Mouse (Mus musculus): Measurements from ENCODE around the gene Supt3.
A peak's percentile ranks its signal among the peaks of the same experiment; 100 is the strongest.

The Supt3 gene

GRCm38 (mm10) chr17:44776738-44777270 lies at the start of gene Supt3:
Supt3 (plus strand) TSS chr17:44777152.
- peak; percentile 98 to 99 for DNase-seq (ENCODE audit: inconsistent age in 2 of 2, low spot score in 1 of 2)

GRCm38 (mm10) chr17:44727675-44728074 lies 49.3 kb upstream of the Supt3 start:
- DNase-seq (ENCODE audit: inconsistent age in 2 of 2, low spot score in 1 of 2) = peak in 1 of 2 experiments; percentile 55

- DNase-seq (ENCODE audit: inconsistent age in 2 of 2, low spot score in 1 of 2) = no peak
These were observed 48.5 kb upstream of the Supt3 start for GRCm38 (mm10) chr17:44728464-44728863.

- peak; percentile 26 to 67 for DNase-seq (ENCODE audit: inconsistent age in 2 of 2, low spot score in 1 of 2)
These were observed 43.2 kb upstream of the Supt3 start for GRCm38 (mm10) chr17:44733544-44734310.

GRCm38 (mm10) chr17:44734501-44735222 lies 42.3 kb upstream of the Supt3 start:
- DNase-seq (ENCODE audit: inconsistent age in 2 of 2, low spot score in 1 of 2) = peak; percentile 78 to 90

- DNase-seq (ENCODE audit: inconsistent age in 2 of 2, low spot score in 1 of 2) = peak in 1 of 2 experiments; percentile 79
These were observed 41.5 kb upstream of the Supt3 start for GRCm38 (mm10) chr17:44735223-44735990.

- peak; percentile 81 to 94 for DNase-seq (ENCODE audit: inconsistent age in 2 of 2, low spot score in 1 of 2)
These were observed 40.9 kb upstream of the Supt3 start for GRCm38 (mm10) chr17:44735991-44736561.

- DNase-seq (ENCODE audit: inconsistent age in 2 of 2, low spot score in 1 of 2) = peak; percentile 67 to 78
These were observed 39.5 kb upstream of the Supt3 start for GRCm38 (mm10) chr17:44737275-44738120.

GRCm38 (mm10) chr17:44738121-44738637 lies 38.8 kb upstream of the Supt3 start:
- DNase-seq (ENCODE audit: inconsistent age in 2 of 2, low spot score in 1 of 2) = peak in 1 of 2 experiments; percentile 71

GRCm38 (mm10) chr17:44742246-44742645 lies 34.7 kb upstream of the Supt3 start:
- DNase-seq (ENCODE audit: inconsistent age in 2 of 2, low spot score in 1 of 2) = no peak

- no peak for DNase-seq (ENCODE audit: inconsistent age in 2 of 2, low spot score in 1 of 2)
These were observed 33.2 kb upstream of the Supt3 start for GRCm38 (mm10) chr17:44743780-44744179.

- DNase-seq (ENCODE audit: inconsistent age in 2 of 2, low spot score in 1 of 2) = no peak
These were observed 31.6 kb upstream of the Supt3 start for GRCm38 (mm10) chr17:44745378-44745777.

- no peak for DNase-seq (ENCODE audit: inconsistent age in 2 of 2, low spot score in 1 of 2)
These were observed 10.6 kb upstream of the Supt3 start for GRCm38 (mm10) chr17:44766318-44766717.

GRCm38 (mm10) chr17:44766975-44767374 lies 10.0 kb upstream of the Supt3 start:
- no peak for DNase-seq (ENCODE audit: inconsistent age in 2 of 2, low spot score in 1 of 2)

- DNase-seq (ENCODE audit: inconsistent age in 2 of 2, low spot score in 1 of 2) = no peak
These were observed 9.6 kb upstream of the Supt3 start for GRCm38 (mm10) chr17:44767375-44767774.

GRCm38 (mm10) chr17:44768522-44768921 lies 8.4 kb upstream of the Supt3 start:
- DNase-seq (ENCODE audit: inconsistent age in 2 of 2, low spot score in 1 of 2) = no peak

- DNase-seq (ENCODE audit: inconsistent age in 2 of 2, low spot score in 1 of 2) = peak in 1 of 2 experiments; percentile 36
These were observed 6.1 kb upstream of the Supt3 start for GRCm38 (mm10) chr17:44770871-44771270.

- DNase-seq (ENCODE audit: inconsistent age in 2 of 2, low spot score in 1 of 2) = no peak
These were observed 4.4 kb upstream of the Supt3 start for GRCm38 (mm10) chr17:44772576-44772975.

GRCm38 (mm10) chr17:44777337-44777804 lies 419 bp downstream of the Supt3 start:
- DNase-seq (ENCODE audit: inconsistent age in 2 of 2, low spot score in 1 of 2) = peak; percentile 84 to 90

Data from adrenal gland, adult (tissue).